Mouse (Mus musculus) limb, embryonic 11.5 days (tissue): ENCODE measurements around the gene Slc12a8. TPM values are rescaled to one million over a fixed set of nuclear protein-coding genes. Genes with fewer than 3 reads are reported as not detected.
A peak's percentile ranks its signal among the peaks of the same experiment; 100 is the strongest.

Source experiments
- ATAC-seq: fragments of 200-750 bp; cut with Nextera tagmentation; 2 replicates; pipeline ENCODE4 v1.8.0; 2017; ENCODE audit warnings: low read depth; ENCODE audit not compliant: insufficient number of reproducible peaks, low FRiP score, low TSS enrichment
- DNase-seq: peaks from one replicate; pipeline ENCODE4 v3.0.0-alpha.2; 2015; ENCODE audit warnings: low spot score
- H3K27ac ChIP-seq: fragments of 300-500 bp; sonication (generic); replicated peaks from 2 replicates; pipeline ENCODE4 v1.5.1; 2014; ENCODE audit warnings: low read depth, mild to moderate bottlenecking, low read length
- H3K27me3 ChIP-seq: fragments of 300-500 bp; sonication (generic); 2 replicates; pipeline ENCODE4 v1.6.1; 2014; ENCODE audit warnings: mild to moderate bottlenecking, low read length, mixed read lengths; ENCODE audit not compliant: control insufficient read depth, insufficient read depth
- H3K36me3 ChIP-seq: fragments of 300-500 bp; sonication (generic); 2 replicates; pipeline ENCODE4 v1.6.1; 2014; ENCODE audit warnings: mild to moderate bottlenecking, low read length, moderate library complexity, mixed read lengths; ENCODE audit not compliant: control insufficient read depth, insufficient read depth
- H3K4me1 ChIP-seq: fragments of 300-500 bp; sonication (generic); 2 replicates; pipeline ENCODE4 v1.6.1; 2014; ENCODE audit warnings: low read length, mixed read lengths; ENCODE audit not compliant: control insufficient read depth, insufficient read depth
- H3K4me2 ChIP-seq: fragments of 300-500 bp; sonication (generic); 2 replicates; pipeline ENCODE4 v1.6.1; 2014; ENCODE audit warnings: low read depth, mild to moderate bottlenecking, moderate library complexity; ENCODE audit not compliant: severe bottlenecking
- H3K4me3 ChIP-seq: fragments of 300-500 bp; sonication (generic); 2 replicates; pipeline ENCODE4 v1.5.1; 2014; ENCODE audit warnings: low read depth, low read length
- H3K9ac ChIP-seq: fragments of 300-500 bp; sonication (generic); 2 replicates; pipeline ENCODE4 v1.6.1; 2014; ENCODE audit warnings: mild to moderate bottlenecking, low read length
- H3K9me3 ChIP-seq: fragments of 300-500 bp; sonication (generic); 2 replicates; pipeline ENCODE4 v1.6.1; 2016; ENCODE audit warnings: low read length; ENCODE audit not compliant: control insufficient read depth
- WGBS: fragments of 180-500 bp; shearing (Covaris S2); extraction: QIAGEN DNeasy Blood & Tissue Kit; methylation state at CpG from one replicate; pipeline ENCODE4 v1.1.7; 2014; 5-methylcytosine and 5-hydroxymethylcytosine counted together
- polyA plus RNA-seq: library from polyadenylated mRNA; unstranded; fragments of >200 nt; fragmentation: Nextera tagmentation; extraction: Ambion mirVana; gene quantifications from 2 replicates; pipeline ENCODE4 v1.2.1, GENCODE M21; 2014

The Slc12a8 gene
- polyA plus RNA-seq, 1 experiment from 2014 or later = 0.49 TPM

GRCm38 (mm10) chr16:33560281-33560680 lies 43.2 kb downstream of the Slc12a8 start:
- Histone ChIP-seq H3K4me2 (no peak overlapping the region), H3K4me1 (0 out of 2 replicates have a peak, but pooled peaks cover 2% of the 10 kb centered on the region), H3K4me3 (no peak overlapping the region), H3K36me3 (no peaks in the 10 kb centered on the region), H3K27ac (no peak overlapping the region), H3K27me3 (no peaks in the 10 kb centered on the region), H3K9ac (peak overlapping the region; percentile 18; the same call in 1 of the 2 replicates), H3K9me3 (no peaks in the 10 kb centered on the region)
- whole genome bisulfite sequencing = under 1% methylated on average over 6 of the region's 6 CpGs
- DNase-seq (peak; percentile 91), ATAC-seq (peak; percentile 81)

GRCm38 (mm10) chr16:33561308-33562009 lies 44.3 kb downstream of the Slc12a8 start:
- no peak overlapping the region for H3K4me3 ChIP-seq
- H3K27me3 ChIP-seq = no peaks in the 10 kb centered on the region

GRCm38 (mm10) chr16:33562874-33563537 lies 45.9 kb downstream of the Slc12a8 start:
- Histone ChIP-seq H3K4me2 (no peak overlapping the region), H3K4me1 (0 out of 2 replicates have a peak, but pooled peaks cover 2% of the 10 kb centered on the region), H3K27me3 (no peaks in the 10 kb centered on the region), H3K36me3 (no peaks in the 10 kb centered on the region), H3K9ac (no peak overlapping the region), H3K27ac (no peak overlapping the region), H3K9me3 (no peaks in the 10 kb centered on the region), H3K4me3 (no peak overlapping the region)
- ATAC-seq (no peak), DNase-seq (no peak)
- 82% methylated on average over 12 of the region's 12 CpGs for WGBS

More at GRCm38 (mm10) chr16:33561308-33562009, 44.3 kb downstream of the Slc12a8 start:
- 0 out of 2 replicates have a peak, but pooled peaks cover 2% of the 10 kb centered on the region for H3K4me1 ChIP-seq
- 88% methylated on average over 12 of the region's 12 CpGs for WGBS
- DNase-seq (no peak), ATAC-seq (no peak)
- H3K27ac ChIP-seq = no peak overlapping the region
- no peaks in the 10 kb centered on the region for H3K36me3 ChIP-seq
- no peaks in the 10 kb centered on the region for H3K9me3 ChIP-seq
- H3K4me2 ChIP-seq = no peak overlapping the region
- no peak overlapping the region for H3K9ac ChIP-seq

- H3K9ac ChIP-seq = no peak overlapping the region
- no peaks in the 10 kb centered on the region for H3K27me3 ChIP-seq
- whole genome bisulfite sequencing = 81% methylated on average over 5 of the region's 5 CpGs
- ATAC-seq = no peak
- no peaks in the 10 kb centered on the region for H3K9me3 ChIP-seq
- no peak overlapping the region for H3K4me2 ChIP-seq
- DNase-seq = no peak
- H3K4me3 ChIP-seq = no peak overlapping the region
- no peak overlapping the region for H3K27ac ChIP-seq
- H3K36me3 ChIP-seq = no peaks in the 10 kb centered on the region
- 0 out of 2 replicates have a peak, but pooled peaks cover 2% of the 10 kb centered on the region for H3K4me1 ChIP-seq
These were observed 46.4 kb downstream of the Slc12a8 start for GRCm38 (mm10) chr16:33563538-33564013.

- no peak overlapping the region for H3K4me2 ChIP-seq
- H3K9ac ChIP-seq = no peak overlapping the region
- no peaks in the 10 kb centered on the region for H3K4me1 ChIP-seq
- H3K4me3 ChIP-seq = no peak overlapping the region
- no peak for ATAC-seq
- no peaks in the 10 kb centered on the region for H3K36me3 ChIP-seq
- 84% methylated on average over 10 of the region's 10 CpGs for WGBS
- no peaks in the 10 kb centered on the region for H3K9me3 ChIP-seq
- no peaks in the 10 kb centered on the region for H3K27me3 ChIP-seq
- H3K27ac ChIP-seq = no peak overlapping the region
- DNase-seq = no peak
These were observed 49.3 kb downstream of the Slc12a8 start for GRCm38 (mm10) chr16:33566467-33566866.

GRCm38 (mm10) chr16:33567736-33568135 lies 50.6 kb downstream of the Slc12a8 start:
- Histone ChIP-seq H3K9ac (no peak overlapping the region), H3K4me1 (no peaks in the 10 kb centered on the region), H3K4me3 (no peak overlapping the region), H3K36me3 (no peaks in the 10 kb centered on the region), H3K9me3 (no peaks in the 10 kb centered on the region), H3K27me3 (no peaks in the 10 kb centered on the region), H3K27ac (no peak overlapping the region), H3K4me2 (no peak overlapping the region)
- DNase-seq (no peak), ATAC-seq (no peak)
- 73% methylated on average over 4 of the region's 4 CpGs for WGBS

GRCm38 (mm10) chr16:33568269-33569016 lies 51.3 kb downstream of the Slc12a8 start:
- Histone ChIP-seq H3K9ac (no peak overlapping the region), H3K9me3 (no peaks in the 10 kb centered on the region), H3K27me3 (no peaks in the 10 kb centered on the region), H3K27ac (no peak overlapping the region), H3K4me2 (no peak overlapping the region), H3K4me1 (no peaks in the 10 kb centered on the region), H3K36me3 (no peaks in the 10 kb centered on the region), H3K4me3 (no peak overlapping the region)
- ATAC-seq (no peak), DNase-seq (no peak)
- 66% methylated on average over 12 of the region's 12 CpGs for WGBS

GRCm38 (mm10) chr16:33572646-33573045 lies 55.5 kb downstream of the Slc12a8 start:
- Histone ChIP-seq H3K4me3 (no peak overlapping the region), H3K27me3 (no peaks in the 10 kb centered on the region), H3K36me3 (no peaks in the 10 kb centered on the region), H3K9ac (no peak overlapping the region), H3K27ac (no peak overlapping the region), H3K4me2 (no peak overlapping the region), H3K9me3 (no peaks in the 10 kb centered on the region), H3K4me1 (no peaks in the 10 kb centered on the region)
- no peak for DNase-seq
- ATAC-seq = no peak
- WGBS = 78% methylated on average over 6 of the region's 6 CpGs
